Mouse (Mus musculus) hematopoietic multipotent progenitor cell, adult 10-12 weeks (in vitro differentiated cells): ENCODE measurements around the gene Tktl1. TPM values are rescaled to one million over a fixed set of nuclear protein-coding genes. Genes with fewer than 3 reads are reported as not detected.

Experiments
- polyA plus RNA-seq: library from polyadenylated mRNA; stranded (reverse); fragments of >175 nt; gene quantifications from 2 replicates; pipeline ENCODE4 v1.2.3, GENCODE M21; 2012; ENCODE audit warnings: low replicate concordance

Tktl1 gene
- polyA plus RNA-seq, result not detected in 2 replicates

GRCm38 (mm10) chrX:74176959-74177358, at the start of gene Tktl1:
TSS of gene Tktl1 (plus strand) at chrX:74177259.

GRCm38 (mm10) chrX:74135263-74135662, 41.8 kb upstream of the Tktl1 start, which contains the start of gene Mecp2:
TSS of gene Mecp2 (minus strand) at chrX:74135363.

GRCm38 (mm10) chrX:74167738-74168137, 9.3 kb upstream of the Tktl1 start, which contains the start of gene Tex28:
TSS of gene Tex28 (minus strand) at chrX:74167838.

GRCm38 (mm10) chrX:74249615-74250014, 72.6 kb downstream of the Tktl1 start, which contains the start of gene Flna:
TSS of gene Flna (minus strand) at chrX:74249820.

GRCm38 (mm10) chrX:74254153-74254887, 77.3 kb downstream of the Tktl1 start, which contains the start of gene Emd:
TSS of gene Emd (plus strand) at chrX:74254687.

Other genes with a start within 250 kb of the Tktl1 start
- 6.6 and 57.7 TPM in 2 replicates for gene Renbp, start 246.4 kb upstream of the Tktl1 start, polyA plus RNA-seq
- gene Hcfc1, start 210.9 kb upstream of the Tktl1 start, polyA plus RNA-seq, result 126 and 142 TPM in 2 replicates
- 398 and 639 TPM in 2 replicates for gene Irak1, start 153.3 kb upstream of the Tktl1 start, polyA plus RNA-seq
- gene Opn1mw, start 49.8 kb upstream of the Tktl1 start, polyA plus RNA-seq, result not detected in 2 replicates
- 49.9 and 81.9 TPM in 2 replicates for gene Mecp2, start 41.9 kb upstream of the Tktl1 start, polyA plus RNA-seq
- not detected in 2 replicates for gene Tex28, start 9.4 kb upstream of the Tktl1 start, polyA plus RNA-seq
- gene Flna, start 72.6 kb downstream of the Tktl1 start, polyA plus RNA-seq, result 201 and 294 TPM in 2 replicates
- 25.7 and 40.9 TPM in 2 replicates for gene Emd, start 77.4 kb downstream of the Tktl1 start, polyA plus RNA-seq
- 154 and 937 TPM in 2 replicates for gene Rpl10, start 93.6 kb downstream of the Tktl1 start, polyA plus RNA-seq
- gene Taz, start 104.7 kb downstream of the Tktl1 start, polyA plus RNA-seq, result 78.8 and 165 TPM in 2 replicates
- gene Dnase1l1, start 105.1 kb downstream of the Tktl1 start, polyA plus RNA-seq, result 1.8 and 1.9 TPM in 2 replicates
- 20.3 and 40.2 TPM in 2 replicates for gene Atp6ap1, start 119.8 kb downstream of the Tktl1 start, polyA plus RNA-seq
- 86.6 and 171 TPM in 2 replicates for gene Gdi1, start 127.7 kb downstream of the Tktl1 start, polyA plus RNA-seq
- gene Fam50a, start 135.8 kb downstream of the Tktl1 start, polyA plus RNA-seq, result 12.3 and 29.0 TPM in 2 replicates
- 9.0 and 13.1 TPM in 2 replicates for gene Plxna3, start 151.8 kb downstream of the Tktl1 start, polyA plus RNA-seq
- 3.3 and 4.9 TPM in 2 replicates for gene Lage3, start 176.4 kb downstream of the Tktl1 start, polyA plus RNA-seq
- 10.3 and 20.7 TPM in 2 replicates for gene Ubl4a, start 196.0 kb downstream of the Tktl1 start, polyA plus RNA-seq
- 5.2 and 7.6 TPM in 2 replicates for gene Slc10a3, start 196.1 kb downstream of the Tktl1 start, polyA plus RNA-seq
- 14.6 and 17.1 TPM in 2 replicates for gene Fam3a, start 216.0 kb downstream of the Tktl1 start, polyA plus RNA-seq
- gene Ikbkg, start 216.0 kb downstream of the Tktl1 start, polyA plus RNA-seq, result 16.9 and 22.2 TPM in 2 replicates